Mouse (Mus musculus): ENCODE data around the gene Dap. TPM values are rescaled to one million over a fixed set of nuclear protein-coding genes. Genes with fewer than 3 reads are reported as not detected.

Gene Dap
- polyA plus RNA-seq, 1 experiment from 2014 or later, result 34.0 TPM

- Histone ChIP-seq H3K4me3 (replicated peaks) (peak overlapping the region; percentile 31), H3K27ac (no peak overlapping the region), H3K4me1 (peaks cover 19% of the 10 kb centered on the region), H3K4me2 (peak overlapping the region; percentile 53), H3K9ac (no peak overlapping the region), H3K36me3 (replicated peaks) (no peaks in the 10 kb centered on the region), H3K27me3 (peaks cover 53% of the 10 kb centered on the region), H3K9me3 (no peaks in the 10 kb centered on the region)
- WGBS, result 6% methylated on average over 40 of the region's 40 CpGs
- 0 out of 2 replicates have a peak, but pooled peaks have one; percentile 28 for ATAC-seq (ENCODE audit: low FRiP score)
Measured at GRCm38 (mm10) chr15:31296882-31297776, 73.0 kb downstream of the Dap start.

- H3K27ac ChIP-seq, result no peak overlapping the region
- no peak for ATAC-seq (ENCODE audit: low FRiP score)
- WGBS, result 20% methylated on average over 13 of the region's 13 CpGs
Measured at GRCm38 (mm10) chr15:31297777-31298137, 73.6 kb downstream of the Dap start.

GRCm38 (mm10) chr15:31299258-31299917, 75.3 kb downstream of the Dap start:
- H3K36me3 ChIP-seq (replicated peaks), result no peaks in the 10 kb centered on the region
- WGBS, result 67% methylated on average over 6 of the region's 6 CpGs
- no peak overlapping the region for H3K9ac ChIP-seq
- H3K9me3 ChIP-seq, result no peaks in the 10 kb centered on the region
- H3K4me3 ChIP-seq (replicated peaks), result no peak overlapping the region
- no peak overlapping the region for H3K27ac ChIP-seq
- H3K4me2 ChIP-seq, result no peak overlapping the region
- peaks cover 16% of the 10 kb centered on the region for H3K4me1 ChIP-seq
- ATAC-seq (ENCODE audit: low FRiP score), result no peak
- peaks cover 51% of the 10 kb centered on the region for H3K27me3 ChIP-seq

More at GRCm38 (mm10) chr15:31297777-31298137, 73.6 kb downstream of the Dap start:
- Histone ChIP-seq H3K36me3 (replicated peaks) (no peaks in the 10 kb centered on the region), H3K4me1 (peaks cover 19% of the 10 kb centered on the region), H3K27me3 (peaks cover 53% of the 10 kb centered on the region), H3K4me2 (peak overlapping the region; percentile 53), H3K4me3 (replicated peaks) (peak overlapping the region; percentile 31), H3K9me3 (no peaks in the 10 kb centered on the region), H3K9ac (no peak overlapping the region)

- no peak overlapping the region for H3K4me2 ChIP-seq
- H3K27ac ChIP-seq, result no peak overlapping the region
- peaks cover 22% of the 10 kb centered on the region for H3K27me3 ChIP-seq
- H3K4me1 ChIP-seq, result peaks cover 9% of the 10 kb centered on the region
- ATAC-seq (ENCODE audit: low FRiP score), result no peak
- WGBS, result 71% methylated on average over 12 of the region's 12 CpGs
- H3K9me3 ChIP-seq, result no peaks in the 10 kb centered on the region
- H3K36me3 ChIP-seq (replicated peaks), result no peaks in the 10 kb centered on the region
- no peak overlapping the region for H3K4me3 ChIP-seq (replicated peaks)
- H3K9ac ChIP-seq, result no peak overlapping the region
Measured at GRCm38 (mm10) chr15:31302293-31302990, 78.3 kb downstream of the Dap start.

- no peaks in the 10 kb centered on the region for H3K9me3 ChIP-seq
- no peak overlapping the region for H3K4me2 ChIP-seq
- H3K4me3 ChIP-seq (replicated peaks), result no peak overlapping the region
- no peaks in the 10 kb centered on the region for H3K36me3 ChIP-seq (replicated peaks)
- peaks cover 5% of the 10 kb centered on the region for H3K4me1 ChIP-seq
- ATAC-seq (ENCODE audit: low FRiP score), result no peak
- no peak overlapping the region for H3K9ac ChIP-seq
- no peak overlapping the region for H3K27ac ChIP-seq
- peaks cover 4% of the 10 kb centered on the region; the same call in 1 of the 2 replicates for H3K27me3 ChIP-seq
- WGBS, result 81% methylated on average over 3 of the region's 3 CpGs
Measured at GRCm38 (mm10) chr15:31304302-31304701, 80.2 kb downstream of the Dap start.

GRCm38 (mm10) chr15:31305181-31305580, 81.1 kb downstream of the Dap start:
- H3K4me3 ChIP-seq (replicated peaks), result no peak overlapping the region
- no peak overlapping the region for H3K27ac ChIP-seq
- no peak for ATAC-seq (ENCODE audit: low FRiP score)
- H3K9me3 ChIP-seq, result no peaks in the 10 kb centered on the region
- H3K27me3 ChIP-seq, result no peaks in the 10 kb centered on the region
- 61% methylated on average over 6 of the region's 6 CpGs for WGBS
- no peak overlapping the region for H3K4me2 ChIP-seq
- H3K4me1 ChIP-seq, result no peaks in the 10 kb centered on the region
- H3K9ac ChIP-seq, result no peak overlapping the region
- H3K36me3 ChIP-seq (replicated peaks), result no peaks in the 10 kb centered on the region

GRCm38 (mm10) chr15:31306726-31307125, 82.6 kb downstream of the Dap start:
- WGBS, result 85% methylated on average over 4 of the region's 4 CpGs
- ATAC-seq (ENCODE audit: low FRiP score), result no peak
- H3K4me3 ChIP-seq (replicated peaks), result no peak overlapping the region
- H3K27me3 ChIP-seq, result no peaks in the 10 kb centered on the region
- H3K4me1 ChIP-seq, result no peaks in the 10 kb centered on the region
- H3K36me3 ChIP-seq (replicated peaks), result no peaks in the 10 kb centered on the region
- H3K4me2 ChIP-seq, result no peak overlapping the region
- H3K27ac ChIP-seq, result no peak overlapping the region
- H3K9me3 ChIP-seq, result no peaks in the 10 kb centered on the region
- no peak overlapping the region for H3K9ac ChIP-seq

DNA sequence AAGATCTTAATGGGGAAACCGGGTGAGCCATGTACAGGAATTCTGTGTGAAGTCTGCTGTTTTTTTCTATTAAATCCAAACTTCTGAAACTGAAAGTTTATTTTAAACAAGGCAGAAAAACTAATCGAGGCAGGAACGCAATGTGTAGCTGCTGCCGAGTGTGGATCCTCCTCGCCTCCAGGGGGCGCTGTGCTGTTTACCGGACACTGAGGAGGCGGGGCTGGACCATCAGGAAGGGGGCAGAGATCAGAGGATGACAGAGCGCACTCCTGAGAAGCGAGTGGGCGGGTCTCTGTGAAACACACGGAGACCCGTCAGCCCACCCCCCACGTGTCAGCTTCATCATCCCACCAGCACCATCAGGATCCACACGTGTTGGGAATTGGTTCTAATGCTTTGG, 85.4 kb downstream of the Dap start:
- H3K27me3 ChIP-seq, result no peaks in the 10 kb centered on the region
- 68% methylated on average over 15 of the region's 15 CpGs for WGBS
- ATAC-seq (ENCODE audit: low FRiP score), result no peak

GRCm38 (mm10) chr15:31312001-31312400, 87.9 kb downstream of the Dap start:
- Histone ChIP-seq H3K9me3 (no peaks in the 10 kb centered on the region), H3K4me3 (replicated peaks) (no peak overlapping the region), H3K27ac (no peak overlapping the region), H3K36me3 (replicated peaks) (no peaks in the 10 kb centered on the region), H3K9ac (no peak overlapping the region), H3K4me1 (no peaks in the 10 kb centered on the region), H3K4me2 (no peak overlapping the region), H3K27me3 (no peaks in the 10 kb centered on the region)
- 77% methylated on average over 2 of the region's 2 CpGs for WGBS
- ATAC-seq (ENCODE audit: low FRiP score), result no peak

More for the DNA sequence above, 85.4 kb downstream of the Dap start:
- H3K36me3 ChIP-seq (replicated peaks), result no peaks in the 10 kb centered on the region
- H3K27ac ChIP-seq, result no peak overlapping the region
- H3K9ac ChIP-seq, result no peak overlapping the region
- H3K4me2 ChIP-seq, result no peak overlapping the region
- H3K4me1 ChIP-seq, result no peaks in the 10 kb centered on the region
- H3K9me3 ChIP-seq, result no peaks in the 10 kb centered on the region
- H3K4me3 ChIP-seq (replicated peaks), result no peak overlapping the region

GRCm38 (mm10) chr15:31315630-31316231, 91.6 kb downstream of the Dap start:
- Histone ChIP-seq H3K36me3 (replicated peaks) (no peaks in the 10 kb centered on the region), H3K9ac (no peak overlapping the region), H3K9me3 (no peaks in the 10 kb centered on the region), H3K4me1 (peaks cover 21% of the 10 kb centered on the region), H3K4me2 (no peak overlapping the region), H3K4me3 (replicated peaks) (no peak overlapping the region), H3K27ac (no peak overlapping the region), H3K27me3 (no peaks in the 10 kb centered on the region)
- WGBS, result 2% methylated on average over 5 of the region's 5 CpGs
- peak; percentile 81 for ATAC-seq (ENCODE audit: low FRiP score)

- peaks cover 21% of the 10 kb centered on the region for H3K4me1 ChIP-seq
Measured at GRCm38 (mm10) chr15:31317056-31317805, 93.1 kb downstream of the Dap start.

More at GRCm38 (mm10) chr15:31317056-31317805, 93.1 kb downstream of the Dap start:
- H3K9me3 ChIP-seq, result no peaks in the 10 kb centered on the region
- H3K27ac ChIP-seq, result no peak overlapping the region; the same call in 1 of the 2 replicates
- no peak overlapping the region for H3K4me2 ChIP-seq
- ATAC-seq (ENCODE audit: low FRiP score), result no peak
- 79% methylated on average over 3 of the region's 3 CpGs for WGBS
- H3K27me3 ChIP-seq, result no peaks in the 10 kb centered on the region
- H3K9ac ChIP-seq, result no peak overlapping the region
- H3K36me3 ChIP-seq (replicated peaks), result no peaks in the 10 kb centered on the region
- H3K4me3 ChIP-seq (replicated peaks), result no peak overlapping the region

All from forebrain, embryonic 12.5 days (tissue).